Mouse (Mus musculus): ENCODE results near the gene Glyctk.

DNA sequence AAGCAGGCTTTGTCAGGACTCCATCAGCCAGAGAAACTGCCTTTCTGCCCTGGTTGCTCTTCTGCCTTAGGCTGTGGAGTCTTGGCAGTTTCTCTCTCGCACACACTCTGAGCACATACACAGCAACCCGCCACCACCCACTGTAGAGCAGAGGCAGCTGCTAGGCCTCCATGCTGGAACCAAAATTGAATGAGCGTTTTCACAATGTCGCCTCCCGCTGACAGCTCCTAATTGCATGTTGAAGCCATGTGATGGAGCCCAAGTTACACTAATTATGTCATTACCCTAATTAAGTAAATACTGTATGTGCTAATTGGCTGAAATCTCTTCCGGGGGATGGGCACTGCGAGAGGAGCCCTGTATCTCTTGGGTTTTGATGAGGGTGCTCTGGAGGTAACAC lies 13.8 kb downstream of the Glyctk start:
- TF ChIP-seq CTCF (conservative IDR thresholded peaks at IDR 0.05; ENCODE audit: insufficient read depth, insufficient read length, low read depth, low read length) (no peak), POLR2A (IDR thresholded peaks at IDR 0.05; ENCODE audit: low read depth, low read length) (no peak)

Measured in kidney, adult 2 months (tissue).